Mouse (Mus musculus) retina, adult 2 months (tissue): ENCODE results near the gene Ppp1r3c.

Source experiments
- DNase-seq: peaks from one replicate; pipeline ENCODE4 v3.0.0-alpha.2; 2012; ENCODE audit warnings: low read depth, low spot score

Gene Ppp1r3c

DNA sequence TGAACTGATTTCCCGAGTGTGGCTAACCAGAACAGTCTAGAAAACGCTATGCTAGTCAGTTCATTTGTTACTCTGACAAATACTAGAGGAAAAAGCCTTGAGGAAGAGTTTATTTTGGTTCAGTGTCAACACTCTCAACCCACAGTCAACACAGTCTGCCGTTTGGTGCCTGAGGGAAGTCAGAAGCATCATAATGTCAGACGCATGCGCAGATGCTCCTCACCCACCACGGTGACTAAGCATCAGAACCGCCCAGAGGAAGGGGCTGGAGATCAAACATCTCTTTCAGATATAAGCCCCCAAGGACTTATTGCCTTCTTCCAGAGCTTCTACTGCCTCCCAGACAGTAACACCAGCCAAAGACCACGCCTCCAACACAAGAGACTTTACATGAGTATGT lies 15.3 kb downstream of the Ppp1r3c start:
- no peak for DNase-seq

- no peak for DNase-seq
These were observed 20.2 kb downstream of the Ppp1r3c start for GRCm38 (mm10) chr19:36716221-36716620.

- DNase-seq: no peak
These were observed 20.9 kb downstream of the Ppp1r3c start for GRCm38 (mm10) chr19:36715591-36715990.

- DNase-seq: no peak
These were observed 22.0 kb downstream of the Ppp1r3c start for GRCm38 (mm10) chr19:36714492-36714891.

DNA sequence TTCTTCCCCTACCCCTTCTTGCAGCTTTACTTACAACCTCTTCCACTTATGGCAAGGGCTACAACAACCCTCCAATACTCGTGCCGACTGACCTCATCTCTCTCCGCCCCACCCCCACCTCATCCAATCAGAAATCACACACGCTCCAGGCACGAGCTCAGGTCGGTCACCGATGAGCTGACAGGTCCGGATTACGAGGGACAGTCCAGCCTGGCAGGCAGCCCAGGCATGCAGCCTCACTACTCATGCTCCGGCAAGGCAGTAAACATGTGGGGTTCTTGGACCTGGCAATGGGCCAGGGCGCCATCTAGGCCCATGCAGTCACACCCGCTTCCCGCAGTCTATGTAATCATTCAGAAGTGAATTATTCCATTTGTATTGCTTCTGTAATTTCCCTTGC lies 23.4 kb downstream of the Ppp1r3c start:
- no peak for DNase-seq

DNA sequence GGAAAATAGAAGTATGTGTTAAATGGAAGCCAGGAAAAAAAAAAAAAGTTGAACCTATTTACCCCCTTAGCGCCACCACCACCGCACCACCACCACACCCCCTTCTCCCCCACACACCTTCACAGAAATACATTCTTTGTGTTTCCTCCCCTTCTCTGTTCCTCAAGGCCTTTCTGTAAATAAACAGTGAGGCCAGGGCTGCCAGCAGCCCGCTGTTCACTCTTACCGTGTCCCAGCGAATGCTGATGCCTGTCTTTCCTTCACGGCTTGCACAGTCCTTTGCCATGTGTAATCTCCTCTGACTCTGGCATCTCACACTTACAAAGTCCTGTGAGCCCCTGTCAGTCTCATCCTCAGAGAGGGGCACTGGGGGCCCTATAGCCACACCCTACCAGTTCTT lies 30.3 kb downstream of the Ppp1r3c start:
- DNase-seq: no peak

DNA sequence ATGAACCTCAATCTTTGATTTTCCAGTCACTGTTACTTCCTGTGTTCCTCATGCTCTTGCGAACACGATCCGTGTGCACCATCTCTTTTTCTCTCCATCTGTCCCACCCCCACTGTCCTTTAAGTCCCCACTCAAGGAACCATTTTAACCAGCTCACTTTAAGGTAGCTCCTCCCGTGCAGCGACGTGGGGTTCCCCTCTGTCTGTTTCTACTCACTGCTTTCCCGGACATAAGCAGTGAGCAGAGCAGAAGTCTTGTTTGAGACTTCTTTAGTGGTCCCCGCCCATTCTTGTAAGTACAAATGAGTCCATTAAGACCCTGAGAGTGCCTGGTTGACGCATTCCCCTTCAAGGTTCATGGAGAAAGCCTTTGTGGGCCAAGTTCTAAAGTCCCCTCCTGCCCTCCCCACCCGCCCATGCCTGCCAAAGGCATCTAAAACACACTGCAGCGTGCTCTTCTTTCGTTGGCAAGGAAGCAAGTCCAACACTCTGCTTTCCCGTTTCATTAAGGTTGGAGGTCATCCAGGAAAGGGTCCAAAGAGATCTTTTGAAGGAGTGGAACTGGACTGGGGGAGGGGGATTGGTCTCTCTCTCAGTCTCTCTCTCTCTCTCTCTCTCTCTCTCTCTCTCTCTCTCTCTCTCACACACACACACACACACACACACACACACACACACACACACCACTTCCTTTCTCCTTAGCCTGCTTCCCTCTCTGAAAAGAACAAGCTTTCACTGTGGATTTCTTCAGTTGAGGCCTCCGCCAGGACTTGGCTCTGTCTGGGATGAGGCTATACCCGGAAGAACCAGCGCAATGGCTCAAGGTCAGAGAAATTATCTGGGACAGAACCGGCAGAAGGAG lies 30.9 kb downstream of the Ppp1r3c start:
- no peak for DNase-seq

DNA sequence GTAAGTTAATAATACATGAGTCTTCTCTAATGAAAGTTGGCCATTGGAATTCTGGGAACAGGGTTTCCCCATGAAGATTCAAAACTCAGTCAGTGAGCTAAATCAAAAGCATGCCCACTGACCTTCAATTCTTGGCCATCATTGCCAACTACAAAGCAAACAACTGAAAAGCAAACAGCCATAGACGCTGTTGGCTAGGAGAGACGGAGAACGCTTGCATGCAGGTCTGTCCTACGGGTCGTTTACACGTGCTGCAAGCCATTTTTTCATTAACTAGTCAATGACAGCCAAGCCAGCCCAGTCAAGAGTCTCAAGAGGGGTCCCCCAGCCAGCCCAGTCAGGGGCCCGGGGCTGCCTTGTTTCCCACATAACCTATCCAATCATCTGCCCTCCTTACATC lies 31.7 kb downstream of the Ppp1r3c start:
- DNase-seq: no peak

DNA sequence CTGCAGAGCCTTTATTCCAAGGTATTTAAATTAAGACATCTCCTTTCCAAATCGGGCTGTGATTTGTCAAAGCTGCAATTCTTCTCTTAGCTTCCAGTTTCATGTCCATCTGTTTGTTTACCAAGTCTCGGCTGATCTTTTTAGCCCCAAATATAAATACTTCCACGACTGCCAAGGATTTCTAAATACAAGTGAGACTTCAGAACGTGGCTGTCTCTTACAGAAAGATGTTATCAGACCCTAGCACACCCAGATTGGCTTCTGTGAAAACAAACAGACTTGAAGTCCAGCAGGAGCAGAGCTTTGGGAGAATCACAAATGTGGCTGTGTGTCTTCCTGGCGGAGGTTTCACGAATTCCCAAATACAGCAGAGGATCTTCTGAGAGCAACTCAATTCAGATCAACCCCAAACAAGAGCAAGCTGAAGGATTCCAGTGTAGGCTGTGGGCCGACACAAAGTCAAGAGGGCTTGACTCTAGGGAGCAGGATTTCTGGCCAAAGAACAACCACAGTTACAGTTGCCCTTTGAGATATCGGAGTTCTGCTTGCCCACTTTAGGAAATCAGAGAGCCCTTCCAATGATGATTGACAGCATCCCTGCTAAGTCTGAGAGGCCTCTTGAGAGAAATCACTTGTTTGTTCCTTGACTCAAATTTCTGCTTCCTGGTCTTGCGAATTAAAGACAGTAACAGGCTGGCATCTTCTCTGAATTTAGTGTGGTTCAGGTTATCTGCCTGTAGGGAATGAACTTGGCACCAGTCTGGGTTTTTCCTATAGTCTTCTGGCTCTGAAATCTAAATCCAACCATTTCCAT lies 34.4 kb downstream of the Ppp1r3c start:
- DNase-seq: no peak

DNA sequence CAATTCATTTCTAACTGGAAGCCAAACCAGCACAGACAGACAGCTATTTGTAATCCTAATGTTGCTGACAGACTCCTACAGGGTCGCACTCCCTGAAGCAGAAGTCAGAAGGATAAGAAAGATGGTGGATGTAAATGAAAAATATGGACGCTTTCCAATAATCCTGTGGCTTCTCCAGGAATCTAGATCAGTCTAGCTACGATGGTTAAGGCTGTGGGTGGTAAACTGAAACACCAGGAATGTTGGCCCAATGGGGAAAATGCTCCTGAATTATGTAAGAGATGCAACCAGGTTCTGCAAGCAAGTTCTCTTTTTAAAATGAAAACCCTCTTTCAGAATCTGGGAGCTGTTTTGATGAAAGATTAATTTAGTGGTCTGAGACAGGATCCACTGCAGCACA lies 35.1 kb downstream of the Ppp1r3c start:
- no peak for DNase-seq

- DNase-seq: no peak
These were observed 35.5 kb downstream of the Ppp1r3c start for GRCm38 (mm10) chr19:36700937-36701336.

DNA sequence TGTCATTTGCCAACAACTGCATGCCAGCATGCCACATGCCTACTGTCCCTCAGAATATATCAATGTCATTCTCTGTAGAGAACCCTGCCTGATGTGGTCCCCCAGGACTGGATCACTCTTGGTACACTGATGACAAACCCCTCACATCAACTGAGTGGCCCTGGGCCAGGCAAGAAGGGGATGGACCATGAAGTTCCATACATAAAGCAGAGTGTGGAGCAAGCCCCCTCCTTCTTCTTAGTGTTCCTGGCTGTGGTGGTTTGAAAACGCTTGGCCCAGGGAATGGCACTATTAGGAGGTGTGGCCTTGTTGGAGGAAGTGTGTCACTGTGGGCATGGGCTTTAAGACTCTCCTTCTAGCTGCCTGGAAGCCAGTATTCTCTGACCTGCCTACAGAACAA lies 37.3 kb downstream of the Ppp1r3c start:
- DNase-seq: no peak

DNA sequence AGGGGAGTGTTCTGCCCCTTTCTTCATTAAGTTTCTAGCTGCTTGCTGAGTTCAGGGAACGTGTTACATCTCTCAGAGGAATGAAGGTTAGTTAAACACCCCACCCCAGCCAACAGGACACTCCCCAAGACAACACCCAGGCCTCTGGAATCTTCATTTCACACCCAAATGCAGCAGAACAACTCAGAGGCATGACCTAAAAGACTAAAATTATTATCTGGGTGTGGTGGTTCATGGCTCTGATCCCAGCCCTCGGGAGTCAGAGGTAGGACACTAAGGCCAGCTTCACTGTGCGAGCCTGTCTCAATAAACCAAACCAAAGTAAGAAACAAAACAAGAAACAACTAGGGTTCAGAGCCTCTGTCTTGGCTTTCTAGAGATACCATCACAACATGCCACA lies 38.3 kb downstream of the Ppp1r3c start:
- DNase-seq: no peak

- DNase-seq: no peak
These were observed 39.8 kb downstream of the Ppp1r3c start for GRCm38 (mm10) chr19:36696601-36697122.

- DNase-seq: no peak
These were observed 42.9 kb downstream of the Ppp1r3c start for GRCm38 (mm10) chr19:36693530-36693929.

GRCm38 (mm10) chr19:36691941-36692340 lies 44.5 kb downstream of the Ppp1r3c start:
- no peak for DNase-seq

- DNase-seq: no peak
These were observed 45.2 kb downstream of the Ppp1r3c start for GRCm38 (mm10) chr19:36691245-36691644.

- no peak for DNase-seq
These were observed 47.2 kb downstream of the Ppp1r3c start for GRCm38 (mm10) chr19:36689205-36689604.

DNA sequence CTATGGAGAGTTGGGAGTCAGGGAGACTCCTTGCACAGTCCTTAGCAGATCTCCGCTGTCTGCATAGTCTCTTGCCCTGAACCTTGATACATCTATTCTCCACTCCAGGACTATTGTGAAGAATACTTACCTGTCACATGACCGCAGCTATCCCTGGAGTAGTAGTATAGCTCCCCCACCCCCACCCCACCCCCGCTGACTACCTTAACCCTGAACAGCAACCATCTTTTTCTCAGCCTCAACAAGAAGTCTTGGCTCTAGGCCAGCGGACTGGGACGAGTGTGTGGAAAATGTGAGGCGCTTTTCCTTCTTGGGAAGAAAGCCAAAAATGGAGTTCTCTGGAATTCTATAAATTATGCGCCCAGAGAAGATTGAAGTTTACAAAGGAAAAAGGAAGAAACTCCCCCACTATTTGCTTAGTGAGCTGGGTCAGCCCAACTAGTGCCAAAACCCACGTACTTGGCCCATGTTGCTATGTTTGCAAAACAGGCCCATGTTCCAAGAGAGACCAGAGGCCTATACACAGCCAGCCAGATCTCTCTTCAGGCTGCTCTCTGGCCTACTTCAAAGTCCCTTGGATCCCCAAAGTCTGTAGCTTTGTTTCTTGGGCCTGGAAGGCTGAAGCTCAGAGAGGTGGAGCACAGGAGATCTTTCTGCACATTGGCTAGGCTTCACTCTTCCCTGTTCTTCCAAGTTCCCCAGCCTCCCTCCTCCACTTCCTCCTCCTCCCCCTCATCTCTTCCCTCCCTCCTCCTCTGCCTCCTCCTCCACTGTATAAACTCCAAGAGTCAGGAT lies 48.4 kb downstream of the Ppp1r3c start:
- DNase-seq: no peak

- DNase-seq: no peak
These were observed 49.4 kb downstream of the Ppp1r3c start for GRCm38 (mm10) chr19:36687044-36687443.

- DNase-seq: no peak
These were observed 50.4 kb downstream of the Ppp1r3c start for GRCm38 (mm10) chr19:36686016-36686415.

GRCm38 (mm10) chr19:36682560-36682959 lies 53.9 kb downstream of the Ppp1r3c start:
- no peak for DNase-seq
